Mouse (Mus musculus): ENCODE data around the gene Tbc1d16.

The Tbc1d16 gene

GRCm38 (mm10) chr11:119168851-119169250, 59.4 kb downstream of the Tbc1d16 start:
- no peak for DNase-seq

- peak; percentile 72 for DNase-seq
Observed at GRCm38 (mm10) chr11:119165995-119166394, 62.3 kb downstream of the Tbc1d16 start.

- no peak for DNase-seq
Observed at GRCm38 (mm10) chr11:119164375-119164774, 63.9 kb downstream of the Tbc1d16 start.

DNA sequence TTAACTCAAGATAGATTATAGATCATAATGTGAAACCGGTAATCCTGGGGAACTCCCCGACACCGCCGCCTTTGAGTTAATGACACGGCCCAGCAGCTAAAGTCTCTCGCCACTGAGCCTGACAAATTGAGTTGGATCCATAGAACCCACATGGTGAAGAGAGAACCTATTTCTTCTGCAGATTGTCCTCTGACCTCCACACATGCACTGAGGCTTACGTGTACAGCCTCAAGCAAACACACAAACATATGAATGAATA, 64.6 kb downstream of the Tbc1d16 start:
- DNase-seq = no peak

- peak; percentile 64 for DNase-seq
Observed at GRCm38 (mm10) chr11:119162959-119163733, 65.2 kb downstream of the Tbc1d16 start.

DNA sequence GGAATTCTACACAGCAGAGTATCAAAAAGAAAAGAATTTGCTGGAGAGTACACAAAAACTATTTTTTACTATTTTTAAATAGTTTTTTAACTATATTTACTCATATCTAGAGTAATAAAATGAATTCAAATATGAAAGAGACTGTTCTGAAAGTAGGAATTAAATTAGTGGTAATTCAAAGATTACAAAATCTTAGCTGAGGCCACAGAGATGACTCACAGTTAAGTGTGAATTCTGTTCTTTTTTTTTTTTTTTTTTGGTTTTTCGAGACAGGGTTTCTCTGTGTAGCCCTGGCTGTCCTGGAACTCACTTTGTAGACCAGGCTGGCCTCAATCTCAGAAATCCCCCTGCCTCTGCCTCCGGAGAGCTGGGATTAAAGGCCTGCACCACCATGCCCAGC, 66.6 kb downstream of the Tbc1d16 start:
- no peak for DNase-seq

- no peak for DNase-seq
Observed at GRCm38 (mm10) chr11:119160050-119160449, 68.2 kb downstream of the Tbc1d16 start.

GRCm38 (mm10) chr11:119159496-119159895, 68.8 kb downstream of the Tbc1d16 start:
- DNase-seq = no peak

DNA sequence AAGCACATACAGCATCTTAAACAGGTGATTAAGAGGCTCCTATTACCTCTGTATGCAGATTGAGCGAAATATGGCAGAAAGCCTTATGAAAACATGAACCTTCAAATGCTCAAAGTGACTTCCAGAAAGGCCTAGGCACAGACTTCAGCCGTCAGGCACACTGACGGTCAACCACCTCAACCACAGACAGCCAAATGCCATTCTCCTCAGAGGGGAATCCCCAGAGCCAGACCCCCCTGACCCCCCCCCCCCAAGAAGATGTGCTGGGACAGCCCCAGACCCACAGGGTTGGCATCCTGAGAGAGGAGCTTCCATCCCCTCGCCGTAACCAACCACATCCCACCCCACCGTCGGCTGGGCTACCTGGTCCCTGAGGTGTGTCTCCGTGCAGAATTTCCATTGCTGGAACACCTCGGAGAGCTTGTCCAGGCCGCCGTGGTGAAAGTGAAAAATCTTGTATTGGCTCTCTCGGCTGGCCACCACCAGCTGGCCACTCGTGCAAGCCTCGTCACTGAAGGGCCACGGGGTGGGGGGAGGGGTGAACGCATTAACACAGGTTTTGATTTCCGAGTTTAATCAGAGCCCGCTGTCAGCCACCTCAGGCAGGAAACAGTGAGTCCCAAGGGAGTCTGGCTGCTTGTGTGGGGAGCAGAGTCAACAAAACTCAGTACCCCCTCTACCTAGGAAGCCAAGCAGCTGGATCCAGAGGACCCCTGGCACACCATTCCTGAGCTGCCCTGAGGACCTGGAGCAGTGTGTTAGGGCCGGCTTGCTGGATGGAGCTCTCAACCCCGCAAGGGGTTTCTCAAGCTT, 70.7 kb downstream of the Tbc1d16 start:
- no peak for DNase-seq

DNA sequence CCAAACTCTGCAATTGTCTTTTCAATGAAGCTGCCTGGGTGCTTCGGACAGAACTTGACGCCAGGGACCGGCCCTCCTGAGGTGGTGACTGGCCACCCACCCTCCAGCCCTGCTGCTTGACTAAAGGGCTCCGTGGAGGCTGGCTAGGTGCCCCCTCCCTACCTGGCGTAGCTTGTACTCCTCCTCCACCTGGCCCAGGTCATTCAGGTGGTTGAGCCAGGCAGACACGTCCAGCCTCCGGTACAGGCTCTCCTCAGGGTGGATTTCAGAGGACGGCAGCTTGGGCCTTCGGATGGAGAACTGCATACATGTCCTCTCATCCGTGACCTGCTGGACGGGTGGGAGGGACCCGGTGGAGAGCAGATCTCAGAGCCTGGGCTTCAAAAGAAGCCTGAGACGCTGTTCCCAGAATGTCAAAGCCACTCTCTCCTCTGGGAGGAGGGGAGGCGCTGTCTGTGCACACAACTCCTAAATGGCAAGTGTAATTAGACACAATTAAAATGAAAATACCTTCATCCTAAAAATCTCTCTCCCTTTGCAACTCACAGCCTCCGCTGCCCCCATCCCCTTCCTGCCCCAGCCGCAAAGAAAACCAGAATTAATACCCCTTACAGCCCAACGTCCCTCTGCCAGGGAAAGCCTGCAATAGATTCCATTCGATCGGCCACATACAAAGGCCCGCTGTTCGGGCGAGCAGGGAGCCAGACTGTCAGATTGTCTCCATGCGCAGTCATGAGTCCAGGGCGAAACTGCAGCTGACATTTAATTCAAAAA, 71.6 kb downstream of the Tbc1d16 start:
- DNase-seq = no peak

GRCm38 (mm10) chr11:119155638-119156480, 72.4 kb downstream of the Tbc1d16 start:
- DNase-seq = no peak

DNA sequence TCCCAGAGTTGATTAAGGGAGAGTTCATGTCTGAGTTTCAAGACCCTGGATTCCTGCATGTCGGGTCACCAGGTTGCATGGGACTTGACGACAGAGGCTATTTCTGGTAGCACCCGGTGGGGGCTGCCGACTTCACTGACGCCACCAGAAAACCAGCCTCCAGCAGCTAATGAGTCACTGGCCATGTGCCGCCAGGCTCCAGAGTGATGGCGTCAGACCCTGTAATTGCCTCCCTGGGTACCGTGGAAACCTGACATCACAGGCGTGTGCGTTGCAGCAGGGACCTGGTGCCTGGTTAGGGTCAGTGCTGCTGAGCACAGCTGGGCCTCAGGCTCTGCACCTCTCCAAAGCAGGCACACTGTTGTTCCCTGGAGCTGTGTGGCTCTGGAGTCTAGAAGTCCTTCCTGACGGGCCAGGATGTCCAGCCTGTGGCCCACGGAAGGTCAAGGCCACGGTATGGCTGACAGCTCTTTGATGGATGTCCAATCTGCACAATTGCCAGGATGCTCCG, 75.9 kb downstream of the Tbc1d16 start:
- DNase-seq = no peak

- DNase-seq = peak; percentile 28
Observed at GRCm38 (mm10) chr11:119151073-119151607, 77.2 kb downstream of the Tbc1d16 start.

GRCm38 (mm10) chr11:119150442-119150841, 77.9 kb downstream of the Tbc1d16 start:
- no peak for DNase-seq

DNA sequence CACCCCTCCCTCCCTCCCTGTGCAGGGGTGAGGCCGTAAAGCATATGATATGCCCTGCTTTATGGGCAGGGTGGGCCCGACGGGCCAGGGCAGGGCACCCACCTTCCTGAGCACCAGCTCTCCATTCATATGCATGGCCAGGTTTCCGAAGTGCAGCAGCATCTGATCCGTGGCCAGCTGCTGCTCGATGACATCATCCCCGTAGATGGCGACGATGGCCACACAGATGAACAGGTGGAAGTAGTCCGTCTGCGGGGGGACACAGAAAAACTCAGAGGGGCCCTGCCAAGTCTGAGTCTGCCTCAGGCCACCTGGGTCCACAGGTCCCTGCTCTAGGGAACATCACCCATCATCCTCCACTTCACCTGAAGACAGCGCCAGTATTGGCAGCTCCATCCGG, 79.5 kb downstream of the Tbc1d16 start:
- no peak for DNase-seq

DNA sequence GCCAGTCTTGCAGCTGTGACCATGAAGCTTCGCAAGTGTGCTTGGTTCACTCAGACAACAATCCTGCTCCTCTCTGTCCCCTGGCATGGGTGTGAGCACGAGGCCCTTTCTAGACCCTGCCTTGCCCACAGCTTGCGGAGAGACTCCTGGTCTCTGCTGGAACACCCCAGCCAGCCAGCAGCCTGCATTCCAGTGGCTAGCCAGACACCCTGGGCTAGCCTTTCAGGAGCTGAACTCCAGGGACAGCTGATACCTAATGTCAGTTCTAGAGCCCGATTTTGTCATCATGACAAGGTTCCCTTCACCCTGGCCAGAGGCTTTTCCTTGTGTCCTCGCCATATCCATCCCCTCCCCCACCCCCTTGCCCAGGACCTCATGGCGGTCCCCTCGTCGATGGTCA, 81.1 kb downstream of the Tbc1d16 start:
- no peak for DNase-seq

GRCm38 (mm10) chr11:119146140-119146539, 82.2 kb downstream of the Tbc1d16 start:
- peak; percentile 42 for DNase-seq

- DNase-seq = no peak
Observed at GRCm38 (mm10) chr11:119144801-119145475, 83.4 kb downstream of the Tbc1d16 start.

GRCm38 (mm10) chr11:119143376-119144002, 84.8 kb downstream of the Tbc1d16 start:
- peak; percentile 39 for DNase-seq

DNA sequence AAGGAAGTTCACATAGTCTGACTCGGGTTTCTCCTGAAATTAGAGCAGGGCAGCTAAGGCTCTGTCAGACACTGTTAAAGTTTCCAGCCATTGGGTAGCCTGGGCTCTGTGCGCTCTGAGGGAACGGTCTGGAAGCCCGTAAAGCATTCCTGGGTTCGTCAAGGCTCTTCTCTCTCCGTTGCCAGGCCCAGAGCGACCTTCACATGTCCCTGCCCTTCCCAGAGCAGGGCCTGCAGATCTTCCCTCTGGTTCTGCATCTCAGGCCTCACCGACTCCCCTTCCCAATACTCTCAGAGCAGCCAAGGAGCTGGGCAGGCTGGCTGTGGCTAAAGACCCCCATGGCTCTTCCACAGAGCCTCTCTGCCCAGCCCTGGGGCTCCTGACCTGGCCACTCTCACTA, 85.7 kb downstream of the Tbc1d16 start:
- no peak for DNase-seq

DNA sequence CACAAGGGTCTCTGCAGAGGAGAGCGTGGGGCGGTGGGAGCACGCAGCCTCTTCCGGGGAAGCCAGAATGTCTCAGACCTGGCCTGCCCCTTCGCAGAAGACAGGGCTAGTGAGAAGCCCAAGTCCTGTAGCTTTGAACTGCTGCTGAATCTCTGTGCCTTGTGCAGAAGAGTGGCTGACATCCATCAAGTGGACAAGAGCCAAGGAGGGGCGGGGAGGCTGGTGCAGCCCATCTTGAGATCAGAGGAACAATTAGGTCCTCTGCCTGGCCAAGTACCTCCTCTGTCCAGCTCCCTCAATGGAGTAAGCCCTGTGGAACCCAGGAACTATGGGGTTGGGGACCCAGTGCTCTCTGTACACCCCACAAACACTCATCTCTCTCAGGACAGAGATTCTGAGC, 89.3 kb downstream of the Tbc1d16 start:
- DNase-seq = no peak

All from thymus, postnatal 4 days (tissue).